Mouse (Mus musculus): Measurements from ENCODE around the gene Ap5z1. TPM values are rescaled to one million over a fixed set of nuclear protein-coding genes. Genes with fewer than 3 reads are reported as not detected.

Ap5z1 gene
- total RNA-seq (2021), result 1 to 10 TPM; 5.5 to 6.2 TPM

GRCm38 (mm10) chr5:142463461-142464454, at the start of gene Ap5z1:
Ap5z1 (plus strand) TSS chr5:142463944.
- intact Hi-C loops (cut with DNase I), result loop anchor here (1.0 kb wide), 1 partner anchor 21 kb away; no protein-coding TSS in a partner anchor
- peak; percentile 91 for DNase-seq (ENCODE audit: low spot score)

- no peak for DNase-seq (ENCODE audit: low spot score)
- intact Hi-C loops (cut with DNase I), result no loop called here
These were observed 48.3 kb upstream of the Ap5z1 start for GRCm38 (mm10) chr5:142415401-142415800.

GRCm38 (mm10) chr5:142416070-142416775, 47.5 kb upstream of the Ap5z1 start:
- no peak for DNase-seq (ENCODE audit: low spot score)
- intact Hi-C loops (cut with DNase I), result no loop called here

- no peak for DNase-seq (ENCODE audit: low spot score)
- intact Hi-C loops (cut with DNase I), result no loop called here
These were observed 46.6 kb upstream of the Ap5z1 start for GRCm38 (mm10) chr5:142417104-142417503.

GRCm38 (mm10) chr5:142417876-142418275, 45.9 kb upstream of the Ap5z1 start:
- intact Hi-C loops (cut with DNase I), result no loop called here
- DNase-seq (ENCODE audit: low spot score), result no peak

GRCm38 (mm10) chr5:142418419-142418818, 45.3 kb upstream of the Ap5z1 start:
- no peak for DNase-seq (ENCODE audit: low spot score)
- intact Hi-C loops (cut with DNase I), result no loop called here

GRCm38 (mm10) chr5:142420317-142420716, 43.4 kb upstream of the Ap5z1 start:
- intact Hi-C loops (cut with DNase I), result no loop called here
- no peak for DNase-seq (ENCODE audit: low spot score)

GRCm38 (mm10) chr5:142420920-142421319, 42.8 kb upstream of the Ap5z1 start:
- intact Hi-C loops (cut with DNase I), result no loop called here
- DNase-seq (ENCODE audit: low spot score), result no peak

GRCm38 (mm10) chr5:142421886-142422285, 41.9 kb upstream of the Ap5z1 start:
- no peak for DNase-seq (ENCODE audit: low spot score)
- intact Hi-C loops (cut with DNase I), result no loop called here

- intact Hi-C loops (cut with DNase I), result no loop called here
These were observed 40.6 kb upstream of the Ap5z1 start for GRCm38 (mm10) chr5:142423141-142423540.

GRCm38 (mm10) chr5:142423701-142424100, 40.0 kb upstream of the Ap5z1 start:
- no peak for DNase-seq (ENCODE audit: low spot score)

More at GRCm38 (mm10) chr5:142423141-142423540, 40.6 kb upstream of the Ap5z1 start:
- no peak for DNase-seq (ENCODE audit: low spot score)

GRCm38 (mm10) chr5:142424627-142425349, 39.0 kb upstream of the Ap5z1 start:
- intact Hi-C loops (cut with DNase I), result loop anchor here (2.0 kb wide), 2 partner anchors 14 to 22 kb away; no protein-coding TSS in a partner anchor
- peak; percentile 86 for DNase-seq (ENCODE audit: low spot score)

More at GRCm38 (mm10) chr5:142423701-142424100, 40.0 kb upstream of the Ap5z1 start:
- intact Hi-C loops (cut with DNase I), result loop anchor here (2.0 kb wide), 2 partner anchors 15 to 21 kb away; no protein-coding TSS in a partner anchor

- intact Hi-C loops (cut with DNase I), result no loop called here
- DNase-seq (ENCODE audit: low spot score), result no peak
These were observed 37.3 kb upstream of the Ap5z1 start for GRCm38 (mm10) chr5:142426476-142426875.

- DNase-seq (ENCODE audit: low spot score), result no peak
- intact Hi-C loops (cut with DNase I), result no loop called here
These were observed 35.9 kb upstream of the Ap5z1 start for GRCm38 (mm10) chr5:142427876-142428275.

- DNase-seq (ENCODE audit: low spot score), result no peak
- intact Hi-C loops (cut with DNase I), result no loop called here
These were observed 35.1 kb upstream of the Ap5z1 start for GRCm38 (mm10) chr5:142428691-142429090.

GRCm38 (mm10) chr5:142431029-142431428, 32.7 kb upstream of the Ap5z1 start:
- no peak for DNase-seq (ENCODE audit: low spot score)
- intact Hi-C loops (cut with DNase I), result no loop called here

- intact Hi-C loops (cut with DNase I), result no loop called here
- no peak for DNase-seq (ENCODE audit: low spot score)
These were observed 31.8 kb upstream of the Ap5z1 start for GRCm38 (mm10) chr5:142431811-142432434.

- intact Hi-C loops (cut with DNase I), result no loop called here
These were observed 31.0 kb upstream of the Ap5z1 start for GRCm38 (mm10) chr5:142432695-142433094.

GRCm38 (mm10) chr5:142434052-142434451, 29.7 kb upstream of the Ap5z1 start:
- intact Hi-C loops (cut with DNase I), result no loop called here
- no peak for DNase-seq (ENCODE audit: low spot score)

More at GRCm38 (mm10) chr5:142432695-142433094, 31.0 kb upstream of the Ap5z1 start:
- no peak for DNase-seq (ENCODE audit: low spot score)
